Mouse (Mus musculus) embryo, embryonic 11 days (tissue): ENCODE data around the gene Fbxo34.
"Not testable (repeated sequence)": the region's sequence is repeated elsewhere in the genome, so short reads cannot be mapped to it uniquely, and the experiment has no call there.

Experiments used
- DNase-seq: peaks from one replicate; pipeline ENCODE4 v3.0.0-alpha.2; 2015

Gene Fbxo34

GRCm38 (mm10) chr14:47450121-47450520 is at the start of gene Fbxo34:
TSS of gene Fbxo34 (plus strand) at chr14:47450421.
- not testable (repeated sequence) for DNase-seq

GRCm38 (mm10) chr14:47402735-47403134 is 47.5 kb upstream of the Fbxo34 start:
- DNase-seq = no peak

- no peak for DNase-seq
Measured at GRCm38 (mm10) chr14:47406000-47406399, 44.2 kb upstream of the Fbxo34 start.

- DNase-seq = no peak
Measured at GRCm38 (mm10) chr14:47417346-47417745, 32.9 kb upstream of the Fbxo34 start.

- peak; percentile 97 for DNase-seq
Measured at GRCm38 (mm10) chr14:47417775-47418665, 32.2 kb upstream of the Fbxo34 start, which contains the start of gene Dlgap5. TSS of gene Dlgap5 (minus strand) at chr14:47418407.

- peak; percentile 8 for DNase-seq
Measured at GRCm38 (mm10) chr14:47418666-47418991, 31.6 kb upstream of the Fbxo34 start.

GRCm38 (mm10) chr14:47419034-47419625 is 31.1 kb upstream of the Fbxo34 start:
- no peak for DNase-seq

- DNase-seq = no peak
Measured at GRCm38 (mm10) chr14:47419723-47420276, 30.4 kb upstream of the Fbxo34 start.

GRCm38 (mm10) chr14:47421606-47422005 is 28.6 kb upstream of the Fbxo34 start:
- DNase-seq = peak; percentile 38

GRCm38 (mm10) chr14:47422466-47422865 is 27.8 kb upstream of the Fbxo34 start:
- DNase-seq = no peak

GRCm38 (mm10) chr14:47432987-47433386 is 17.2 kb upstream of the Fbxo34 start:
- peak; percentile 13 for DNase-seq

- DNase-seq = no peak
Measured at GRCm38 (mm10) chr14:47438947-47439346, 11.3 kb upstream of the Fbxo34 start.

- no peak for DNase-seq
Measured at GRCm38 (mm10) chr14:47444907-47445306, 5.3 kb upstream of the Fbxo34 start.

GRCm38 (mm10) chr14:47445331-47446095 is 4.7 kb upstream of the Fbxo34 start:
- DNase-seq = no peak

- DNase-seq = no peak
Measured at GRCm38 (mm10) chr14:47459556-47459955, 9.3 kb downstream of the Fbxo34 start.

- no peak for DNase-seq
Measured at GRCm38 (mm10) chr14:47461997-47462396, 11.8 kb downstream of the Fbxo34 start.

- no peak for DNase-seq
Measured at GRCm38 (mm10) chr14:47462453-47462852, 12.2 kb downstream of the Fbxo34 start.

- DNase-seq = no peak
Measured at GRCm38 (mm10) chr14:47462877-47463460, 12.7 kb downstream of the Fbxo34 start.

- DNase-seq = no peak
Measured at GRCm38 (mm10) chr14:47464426-47464825, 14.2 kb downstream of the Fbxo34 start.

- no peak for DNase-seq
Measured at GRCm38 (mm10) chr14:47465468-47466175, 15.4 kb downstream of the Fbxo34 start.

GRCm38 (mm10) chr14:47472359-47472742 is 22.1 kb downstream of the Fbxo34 start:
- DNase-seq = peak; percentile 97
